Mouse (Mus musculus): ENCODE data around the gene Tbc1d2b.
A peak's percentile ranks its signal among the peaks of the same experiment; 100 is the strongest.

The Tbc1d2b gene

GRCm38 (mm10) chr9:90169965-90170364 lies 100.6 kb downstream of the Tbc1d2b start:
- no peak for DNase-seq (ENCODE audit: low spot score)

DNA sequence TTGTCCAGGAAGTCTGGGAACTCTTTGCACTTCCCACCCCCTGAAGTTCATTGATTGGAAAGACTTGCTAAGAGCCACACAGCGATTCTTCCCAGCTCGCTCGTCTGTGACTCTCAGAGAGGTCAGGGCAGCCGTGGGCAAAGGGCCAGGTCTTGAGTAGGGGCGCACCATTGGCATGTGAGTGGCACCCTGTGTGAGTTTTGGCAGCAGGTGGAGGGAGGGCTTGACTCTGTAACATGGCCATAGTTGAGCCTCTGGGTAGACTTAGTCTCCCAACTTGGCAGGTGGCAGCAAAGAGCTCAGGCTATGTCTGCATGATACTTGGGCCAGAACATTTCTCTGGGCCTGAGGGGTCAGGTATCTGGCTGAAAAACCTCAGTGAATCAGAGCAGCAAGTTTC lies 104.0 kb downstream of the Tbc1d2b start:
- no peak for DNase-seq (ENCODE audit: low spot score)

- no peak for DNase-seq (ENCODE audit: low spot score)
These were observed 105.0 kb downstream of the Tbc1d2b start for GRCm38 (mm10) chr9:90165590-90165989.

GRCm38 (mm10) chr9:90164670-90165453 lies 105.7 kb downstream of the Tbc1d2b start:
- DNase-seq (ENCODE audit: low spot score), result no peak

DNA sequence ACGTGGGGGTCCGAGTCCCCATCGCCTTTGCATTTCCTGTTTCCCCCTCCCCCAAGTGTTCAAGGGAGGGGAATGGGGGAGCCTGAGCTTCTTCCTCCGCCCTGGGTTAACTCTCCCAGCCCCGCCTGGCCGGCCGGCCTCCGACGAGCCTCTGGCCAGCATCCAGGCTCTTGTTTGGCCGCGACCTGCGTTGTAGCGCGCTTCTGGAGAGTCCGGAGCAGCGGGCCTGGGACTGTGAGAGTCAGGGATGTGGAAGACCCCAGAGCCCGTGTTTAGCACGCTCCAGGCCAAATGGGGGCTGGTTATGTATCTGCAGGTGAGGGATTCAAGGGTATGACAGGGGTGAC lies 106.9 kb downstream of the Tbc1d2b start:
- DNase-seq (ENCODE audit: low spot score), result peak; percentile 80

DNA sequence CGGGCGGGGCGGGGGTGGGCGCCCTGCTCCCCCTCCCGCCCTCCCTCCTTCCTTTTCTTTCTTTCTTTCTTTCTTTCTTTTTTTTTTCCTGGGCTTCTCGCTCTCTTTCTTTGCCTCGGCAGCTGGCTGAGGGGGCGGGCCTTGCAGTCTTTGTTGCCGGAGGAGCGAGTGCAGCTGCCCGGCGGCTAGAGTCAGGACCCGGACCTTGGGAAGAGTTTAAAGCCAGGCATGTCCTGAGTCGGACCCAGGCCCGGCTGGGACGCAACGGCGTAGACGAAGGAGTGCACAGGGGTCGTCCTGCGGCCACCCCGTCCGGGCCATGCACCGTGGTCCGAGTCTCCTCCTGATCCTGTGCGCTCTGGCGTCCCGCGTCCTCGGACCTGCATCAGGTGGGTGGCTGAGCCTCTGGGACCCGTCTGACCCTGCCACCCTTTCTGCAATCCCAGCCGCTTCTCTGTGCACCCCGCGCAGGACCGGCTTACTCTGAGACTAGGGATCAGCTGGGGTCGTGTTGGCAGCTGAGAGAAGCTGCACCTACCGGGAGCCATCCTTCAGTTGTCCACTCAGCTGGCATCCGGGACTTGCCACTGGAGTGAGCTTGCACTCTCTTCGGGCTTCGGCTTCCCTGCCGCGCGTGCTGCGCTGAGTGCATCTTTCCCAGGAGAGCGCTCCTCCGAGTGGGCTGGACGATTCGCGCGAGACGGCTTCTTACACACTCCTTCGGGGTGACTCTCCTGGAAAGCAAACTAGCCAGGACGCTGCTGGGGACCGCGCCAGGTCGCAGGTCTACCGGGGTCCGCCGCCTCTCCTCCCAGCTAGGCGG lies 107.5 kb downstream of the Tbc1d2b start, which contains the start of gene Adamts7:
Adamts7 (plus strand) TSS at position 144 of the 823 bp plus-strand sequence.
- peak; percentile 75 for DNase-seq (ENCODE audit: low spot score)

DNA sequence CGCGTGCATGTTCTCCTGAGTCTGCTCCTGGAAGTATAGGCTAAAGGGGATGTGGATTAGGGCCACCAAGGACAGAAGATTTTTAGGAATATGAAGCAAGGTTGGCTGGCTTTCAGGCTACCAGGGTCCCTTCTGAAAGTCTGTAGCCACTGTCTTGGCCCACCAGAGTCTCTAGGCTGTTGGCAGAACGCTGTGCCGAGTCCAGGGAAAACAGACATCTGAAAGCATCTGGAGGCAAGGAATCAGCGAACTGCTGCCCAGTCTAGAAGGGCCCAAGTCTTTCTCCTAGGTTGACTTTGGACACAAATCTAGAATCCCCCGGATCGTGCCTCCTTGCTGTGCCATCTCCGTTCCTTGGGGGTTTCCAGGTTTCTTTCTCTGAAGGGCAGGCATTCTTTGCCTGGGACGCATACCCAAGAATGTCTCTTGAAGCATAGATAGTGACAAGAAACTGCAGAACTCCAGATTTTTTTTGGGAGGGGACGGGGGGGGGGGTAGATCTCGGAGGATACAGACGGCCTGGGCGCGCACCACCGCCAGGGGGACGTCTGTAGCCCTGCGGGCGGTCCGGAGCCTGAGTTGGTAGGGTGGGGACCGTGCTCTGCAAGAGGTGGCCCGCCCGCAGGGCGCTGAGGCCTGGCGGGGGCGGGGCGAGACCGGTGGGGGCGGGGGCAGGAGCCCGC lies 108.2 kb downstream of the Tbc1d2b start:
- peak; percentile 84 for DNase-seq (ENCODE audit: low spot score)

All from testis, postnatal 10 days (tissue).